Mouse (Mus musculus) kidney, embryonic 15.5 days (tissue): ENCODE measurements around the gene Aqp2. TPM values are rescaled to one million over a fixed set of nuclear protein-coding genes. Genes with fewer than 3 reads are reported as not detected.

Experiments used
- ATAC-seq: fragments of 200-750 bp; cut with Nextera tagmentation; replicated peaks from 2 replicates; pipeline ENCODE4 v1.8.0; 2017; ENCODE audit warnings: moderate TSS enrichment; ENCODE audit not compliant: low FRiP score
- H3K27ac ChIP-seq: fragments of 300-500 bp; sonication (generic); 2 replicates; pipeline ENCODE4 v1.5.1; 2015; ENCODE audit warnings: mild to moderate bottlenecking, inconsistent platforms
- H3K27me3 ChIP-seq: fragments of 300-500 bp; sonication (generic); 2 replicates; pipeline ENCODE4 v1.6.1; 2015; ENCODE audit warnings: inconsistent platforms
- H3K36me3 ChIP-seq: fragments of 300-500 bp; sonication (generic); 2 replicates; pipeline ENCODE4 v1.6.1; 2015; ENCODE audit warnings: inconsistent platforms
- H3K4me1 ChIP-seq: fragments of 300-500 bp; sonication (generic); 2 replicates; pipeline ENCODE4 v1.6.1; 2015; ENCODE audit warnings: inconsistent platforms
- H3K4me2 ChIP-seq: fragments of 300-500 bp; sonication (generic); 2 replicates; pipeline ENCODE4 v1.6.1; 2015; ENCODE audit warnings: moderate library complexity, mild to moderate bottlenecking, inconsistent platforms
- H3K4me3 ChIP-seq: fragments of 300-500 bp; sonication (generic); replicated peaks from 2 replicates; pipeline ENCODE4 v1.5.1; 2015; ENCODE audit warnings: mild to moderate bottlenecking, inconsistent platforms
- H3K9ac ChIP-seq: fragments of 300-500 bp; sonication (generic); 2 replicates; pipeline ENCODE4 v1.6.1; 2015; ENCODE audit warnings: mild to moderate bottlenecking, inconsistent platforms
- H3K9me3 ChIP-seq: fragments of 300-500 bp; sonication (generic); replicated peaks from 2 replicates; pipeline ENCODE4 v1.6.1; 2016; ENCODE audit warnings: inconsistent platforms
- WGBS: fragments of 180-500 bp; shearing (Covaris S2); methylation state at CpG from one replicate; pipeline ENCODE4 v1.1.7; 2015; ENCODE audit warnings: mixed read lengths; 5-methylcytosine and 5-hydroxymethylcytosine counted together
- polyA plus RNA-seq: library from polyadenylated mRNA; unstranded; fragments of >200 nt; fragmentation: Nextera tagmentation; extraction: Ambion mirVana; gene quantifications from 2 replicates; pipeline ENCODE4 v1.2.1, GENCODE M21; 2015

Gene Aqp2
- polyA plus RNA-seq, 1 experiment from 2014 or later = 42.5 TPM

DNA sequence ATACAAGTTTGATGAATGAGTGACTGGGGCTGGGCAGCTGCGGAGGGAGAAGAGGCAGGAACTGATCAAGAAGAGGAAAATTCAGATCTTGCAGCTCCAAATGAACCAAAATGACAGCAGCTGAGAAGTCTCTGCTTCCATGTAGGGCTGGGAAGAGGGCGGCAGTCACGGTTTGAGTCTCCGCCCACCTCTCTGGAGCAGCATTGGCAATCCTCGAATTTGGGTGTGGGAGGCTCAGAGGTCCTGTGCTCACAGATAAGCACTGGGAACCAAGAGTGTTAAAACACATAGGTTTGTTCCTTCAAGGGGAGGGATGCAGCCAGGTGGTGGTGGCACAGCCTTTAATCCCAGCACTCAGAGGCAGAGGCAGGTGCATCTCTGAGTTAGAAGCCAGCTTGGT lies 27.7 kb downstream of the Aqp2 start:
- H3K27me3 ChIP-seq = peaks cover 16% of the 10 kb centered on the region; the same call in 1 of the 2 replicates
- no peak for ATAC-seq
- no peaks in the 10 kb centered on the region for H3K36me3 ChIP-seq
- no peak overlapping the region for H3K4me2 ChIP-seq
- H3K4me3 ChIP-seq = no peak overlapping the region
- no peak overlapping the region for H3K9ac ChIP-seq
- peaks cover 48% of the 10 kb centered on the region for H3K4me1 ChIP-seq
- WGBS = 26% methylated on average over 5 of the region's 5 CpGs
- H3K9me3 ChIP-seq = no peaks in the 10 kb centered on the region
- no peak overlapping the region for H3K27ac ChIP-seq

DNA sequence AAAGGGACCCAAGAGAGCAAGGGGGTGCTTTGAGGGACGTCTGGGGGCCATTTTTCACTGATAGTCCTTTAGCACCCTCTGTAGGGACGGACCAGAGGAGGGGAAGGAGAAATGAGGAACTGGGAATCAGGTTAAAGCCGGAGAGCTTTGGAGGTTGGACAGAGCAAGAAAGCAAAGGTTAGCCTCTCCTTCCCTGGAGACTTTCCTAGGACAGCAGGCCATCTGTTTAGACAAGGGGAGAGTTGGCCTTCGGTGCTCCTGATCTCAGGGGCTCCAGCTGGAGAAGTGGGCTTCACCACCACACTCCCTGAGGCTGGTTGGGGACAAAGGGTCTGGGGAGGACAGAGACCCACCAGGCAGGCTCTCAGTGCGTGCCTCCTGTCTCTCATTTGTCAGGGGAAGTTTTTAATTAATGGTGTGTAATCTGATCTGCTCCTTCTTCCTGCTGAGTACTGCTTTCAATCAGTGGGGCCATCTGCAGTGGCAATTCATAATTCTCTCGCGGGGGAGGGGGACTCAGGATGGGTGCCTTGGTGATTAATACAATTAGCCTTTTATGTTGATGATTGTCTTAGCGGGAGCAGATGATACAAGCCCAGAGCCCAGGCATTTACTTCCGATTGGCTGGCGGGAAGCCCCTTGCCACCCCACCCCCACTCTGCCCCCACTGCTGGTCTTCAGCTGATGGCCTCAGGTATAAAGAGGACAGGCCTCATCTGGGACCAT lies 28.7 kb downstream of the Aqp2 start:
- H3K4me1 ChIP-seq = peaks cover 40% of the 10 kb centered on the region
- H3K27me3 ChIP-seq = peaks cover 11% of the 10 kb centered on the region; the same call in 1 of the 2 replicates
- WGBS = 13% methylated on average over 10 of the region's 10 CpGs
- no peak overlapping the region for H3K4me2 ChIP-seq
- H3K4me3 ChIP-seq = no peak overlapping the region
- H3K9me3 ChIP-seq = no peaks in the 10 kb centered on the region
- 0 out of 2 replicates have a peak overlapping the region, but pooled peaks have one; percentile 10 for H3K9ac ChIP-seq
- no peaks in the 10 kb centered on the region for H3K36me3 ChIP-seq
- H3K27ac ChIP-seq = no peak overlapping the region
- no peak for ATAC-seq

DNA sequence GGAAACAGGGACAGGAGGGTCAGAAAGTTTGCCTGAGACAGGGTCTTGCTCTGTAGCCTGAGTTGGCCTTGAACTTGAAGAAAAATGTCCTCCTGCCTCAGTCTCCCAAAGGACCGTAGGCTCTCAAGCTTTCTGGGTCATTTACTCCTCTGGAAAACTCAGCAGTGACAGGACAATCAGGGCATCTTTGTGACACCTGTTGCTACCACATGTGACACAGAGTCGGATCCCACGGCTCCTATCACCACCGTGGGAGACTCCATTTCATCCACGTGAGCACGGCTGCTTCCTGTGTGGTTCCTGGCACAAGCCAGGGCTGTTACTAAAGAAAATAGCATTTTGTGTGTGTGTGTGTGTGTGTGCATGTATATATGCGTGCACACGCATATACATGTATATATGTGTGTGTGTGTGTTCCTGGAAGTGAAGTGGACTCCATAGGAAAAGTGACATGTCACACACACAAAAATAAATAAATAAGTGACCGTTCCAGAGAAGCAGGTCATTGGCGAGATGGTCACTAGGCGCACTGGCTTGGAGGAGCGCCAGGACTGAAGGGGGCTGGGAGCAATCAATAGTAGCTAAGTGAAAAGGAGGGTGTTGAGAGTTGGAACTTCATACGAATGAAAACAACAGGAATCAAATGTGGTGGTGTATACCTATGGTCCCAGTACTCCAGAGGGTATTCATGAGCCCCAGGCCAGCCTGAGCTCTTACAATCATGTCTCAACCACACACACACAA lies 29.7 kb downstream of the Aqp2 start:
- Histone ChIP-seq H3K27ac (no peak overlapping the region), H3K36me3 (no peaks in the 10 kb centered on the region), H3K27me3 (peaks cover 4% of the 10 kb centered on the region; the same call in 1 of the 2 replicates), H3K4me1 (peaks cover 31% of the 10 kb centered on the region), H3K4me2 (no peak overlapping the region), H3K9ac (no peak overlapping the region), H3K9me3 (no peaks in the 10 kb centered on the region), H3K4me3 (no peak overlapping the region)
- 76% methylated on average over 13 of the region's 13 CpGs for WGBS
- no peak for ATAC-seq

DNA sequence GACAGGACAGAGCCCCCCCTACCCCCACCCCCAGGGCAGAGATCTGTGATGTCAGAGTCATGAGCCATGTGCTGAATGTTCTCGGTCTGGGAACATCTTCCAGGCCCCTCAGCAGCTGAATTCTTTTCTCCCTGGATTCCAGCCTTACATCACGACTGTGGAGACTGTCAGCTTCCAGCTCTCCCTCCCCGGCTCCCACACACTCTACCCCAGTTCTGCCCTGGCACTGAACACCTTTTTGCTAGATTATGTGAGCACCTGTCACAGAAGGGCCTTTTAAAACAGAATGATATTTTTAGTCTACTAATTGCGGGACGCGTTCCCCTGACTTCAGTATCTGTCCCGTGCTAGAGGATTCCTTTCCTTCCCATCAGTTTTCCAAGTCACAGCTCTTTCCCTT lies 32.7 kb downstream of the Aqp2 start:
- Histone ChIP-seq H3K4me2 (no peak overlapping the region), H3K27ac (no peak overlapping the region), H3K36me3 (no peaks in the 10 kb centered on the region), H3K9me3 (no peaks in the 10 kb centered on the region), H3K27me3 (peaks cover 13% of the 10 kb centered on the region; the same call in 1 of the 2 replicates), H3K9ac (no peak overlapping the region), H3K4me3 (no peak overlapping the region), H3K4me1 (peaks cover 39% of the 10 kb centered on the region)
- ATAC-seq = no peak
- 62% methylated on average over 7 of the region's 7 CpGs for WGBS

DNA sequence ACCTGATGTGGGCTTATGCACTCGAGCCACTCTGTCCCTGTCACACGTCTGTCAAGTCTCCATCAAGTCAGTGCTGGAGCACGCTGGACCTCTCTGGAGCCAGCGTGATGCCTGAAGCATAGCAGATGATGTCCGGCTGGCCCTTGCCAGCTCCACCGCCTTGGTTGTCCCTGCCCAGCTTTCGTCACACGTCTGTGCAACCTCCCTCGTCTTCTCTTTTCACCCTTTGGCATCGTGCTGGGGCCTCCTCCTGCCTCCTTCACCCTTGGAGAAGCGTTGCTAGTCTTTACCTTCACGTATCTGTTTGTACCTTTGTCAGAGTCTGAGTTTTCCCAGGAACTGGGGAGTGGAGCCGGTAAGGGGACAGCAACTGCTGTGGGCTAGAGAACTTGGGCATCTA lies 35.4 kb downstream of the Aqp2 start:
- Histone ChIP-seq H3K4me3 (no peak overlapping the region), H3K9ac (no peak overlapping the region), H3K27ac (no peak overlapping the region), H3K36me3 (no peaks in the 10 kb centered on the region), H3K4me2 (no peak overlapping the region), H3K4me1 (peaks cover 21% of the 10 kb centered on the region), H3K9me3 (no peaks in the 10 kb centered on the region), H3K27me3 (peaks cover 13% of the 10 kb centered on the region; the same call in 1 of the 2 replicates)
- WGBS = 77% methylated on average over 13 of the region's 13 CpGs
- no peak for ATAC-seq

DNA sequence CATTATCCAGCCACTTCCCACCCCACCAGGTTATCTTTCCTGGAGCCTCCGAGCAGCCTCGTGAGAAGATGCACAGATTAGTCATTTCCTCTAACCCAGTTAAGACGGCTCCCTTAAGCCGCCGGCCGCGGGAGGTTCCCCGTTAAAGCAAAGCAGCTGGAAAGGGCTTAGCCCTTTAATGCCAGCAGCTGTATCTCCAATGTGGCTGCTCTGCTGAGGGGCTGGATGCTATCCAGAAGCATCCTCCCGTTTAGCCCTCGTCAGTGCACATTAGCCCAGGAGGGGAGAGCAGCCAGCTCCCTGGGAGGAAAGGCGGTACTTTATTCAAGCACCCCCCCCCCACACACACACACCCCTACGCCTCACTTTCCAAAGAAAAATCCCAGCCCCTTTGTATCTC lies 35.9 kb downstream of the Aqp2 start:
- Histone ChIP-seq H3K27me3 (peaks cover 13% of the 10 kb centered on the region; the same call in 1 of the 2 replicates), H3K27ac (peak overlapping the region; percentile 13; the same call in 1 of the 2 replicates), H3K36me3 (peaks cover 3% of the 10 kb centered on the region; the same call in 1 of the 2 replicates), H3K9ac (no peak overlapping the region), H3K9me3 (no peaks in the 10 kb centered on the region), H3K4me3 (no peak overlapping the region), H3K4me1 (peaks cover 21% of the 10 kb centered on the region), H3K4me2 (peak overlapping the region; percentile 32)
- 8% methylated on average over 12 of the region's 12 CpGs for WGBS
- ATAC-seq = no peak

DNA sequence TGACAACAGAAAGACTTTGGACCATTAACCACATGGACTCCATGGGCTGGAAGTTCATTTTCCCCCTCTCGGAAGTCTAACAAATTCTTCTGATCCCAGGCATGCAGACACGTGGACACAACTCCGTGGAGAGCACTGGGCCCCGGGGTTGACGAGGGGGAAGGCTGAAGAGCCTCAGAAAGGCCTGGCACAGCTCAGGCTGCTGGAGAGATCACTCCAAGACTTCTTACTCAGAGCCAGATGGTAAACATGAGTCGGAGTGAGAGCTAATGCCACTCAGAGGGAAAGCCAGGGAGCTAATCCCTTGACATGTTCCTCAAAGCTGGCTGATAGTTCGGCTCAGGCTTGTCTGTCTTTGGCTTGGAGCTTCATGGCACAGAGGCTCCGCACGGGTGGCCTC lies 36.4 kb downstream of the Aqp2 start:
- peak overlapping the region; percentile 13; the same call in 1 of the 2 replicates for H3K27ac ChIP-seq
- no peak for ATAC-seq

DNA sequence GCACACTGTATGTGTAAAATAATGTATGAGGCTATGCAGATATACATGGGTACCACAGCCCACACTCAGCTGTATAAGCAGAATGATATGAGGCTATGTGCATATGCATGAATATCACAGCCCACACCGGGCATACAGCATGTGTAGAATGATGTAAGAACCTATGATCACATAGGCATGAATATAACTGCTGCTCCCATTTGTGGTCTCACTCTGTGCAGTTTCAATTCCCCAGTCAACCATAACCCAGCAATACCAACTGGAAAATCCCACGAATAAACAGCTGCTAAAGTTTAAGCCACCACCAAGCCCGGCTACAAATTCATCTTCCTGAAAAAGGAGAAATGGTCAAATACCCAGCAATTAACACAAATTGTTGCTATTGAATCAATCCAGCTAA lies 39.7 kb downstream of the Aqp2 start:
- Histone ChIP-seq H3K36me3 (peaks cover 38% of the 10 kb centered on the region), H3K9ac (no peak overlapping the region), H3K4me1 (peaks cover 15% of the 10 kb centered on the region), H3K9me3 (no peaks in the 10 kb centered on the region), H3K27ac (no peak overlapping the region), H3K27me3 (peaks cover 8% of the 10 kb centered on the region; the same call in 1 of the 2 replicates), H3K4me3 (no peak overlapping the region), H3K4me2 (no peak overlapping the region)
- WGBS = 89% methylated on average over 3 of the region's 3 CpGs
- no peak for ATAC-seq

More for the DNA sequence above, 36.4 kb downstream of the Aqp2 start:
- Histone ChIP-seq H3K27me3 (peaks cover 11% of the 10 kb centered on the region; the same call in 1 of the 2 replicates), H3K9ac (no peak overlapping the region), H3K4me1 (peaks cover 21% of the 10 kb centered on the region), H3K36me3 (peaks cover 8% of the 10 kb centered on the region), H3K4me2 (peak overlapping the region; percentile 32), H3K4me3 (no peak overlapping the region), H3K9me3 (no peaks in the 10 kb centered on the region)
- 39% methylated on average over 9 of the region's 9 CpGs for WGBS

DNA sequence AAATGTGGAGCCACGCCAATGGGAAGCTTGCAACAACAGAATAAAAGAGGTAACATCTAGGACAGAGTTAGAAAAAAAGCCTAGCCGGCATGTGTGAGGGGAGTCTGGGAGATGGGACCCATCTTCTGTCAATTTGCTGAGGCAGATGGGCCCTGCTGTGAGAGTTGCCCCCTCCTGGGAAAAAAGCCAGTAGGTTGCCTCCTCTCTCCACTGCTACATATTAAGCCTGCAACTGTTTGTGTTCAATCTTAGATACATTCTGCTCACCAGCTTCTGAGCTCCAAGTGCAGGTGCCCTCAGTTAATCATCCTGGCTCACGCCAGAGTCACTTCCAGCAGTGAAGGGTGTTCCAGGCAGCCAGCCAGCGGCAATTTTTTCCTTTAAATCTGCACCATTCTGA lies 41.0 kb downstream of the Aqp2 start:
- H3K4me1 ChIP-seq = peaks cover 7% of the 10 kb centered on the region
- H3K36me3 ChIP-seq = peaks cover 51% of the 10 kb centered on the region
- no peak overlapping the region for H3K9ac ChIP-seq
- WGBS = 75% methylated on average over 4 of the region's 4 CpGs
- H3K9me3 ChIP-seq = no peaks in the 10 kb centered on the region
- H3K27me3 ChIP-seq = no peaks in the 10 kb centered on the region
- no peak overlapping the region for H3K4me3 ChIP-seq
- no peak overlapping the region for H3K27ac ChIP-seq
- no peak overlapping the region for H3K4me2 ChIP-seq
- ATAC-seq = no peak

DNA sequence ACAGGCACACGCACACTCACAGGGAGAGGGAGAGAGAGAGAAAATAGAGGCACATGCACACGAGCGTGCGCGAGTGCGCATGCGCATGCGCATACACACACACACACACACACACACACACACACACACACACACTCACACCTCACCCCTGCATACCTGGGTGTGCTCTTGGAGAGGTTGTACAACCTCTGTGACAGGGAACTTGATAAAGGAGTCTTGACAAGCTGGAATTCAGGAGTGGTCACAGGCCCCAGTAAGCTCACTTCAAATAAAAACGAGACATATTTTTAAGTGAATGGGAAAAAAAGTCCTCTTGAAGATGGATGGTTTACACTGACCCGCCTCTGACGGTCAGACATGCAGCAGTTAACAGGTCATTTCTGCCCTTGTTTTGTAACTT lies 43.2 kb downstream of the Aqp2 start:
- Histone ChIP-seq H3K27me3 (no peaks in the 10 kb centered on the region), H3K4me3 (no peak overlapping the region), H3K36me3 (peaks cover 73% of the 10 kb centered on the region), H3K4me2 (no peak overlapping the region), H3K9ac (no peak overlapping the region), H3K9me3 (no peaks in the 10 kb centered on the region), H3K4me1 (no peaks in the 10 kb centered on the region), H3K27ac (no peak overlapping the region)
- ATAC-seq = no peak
- WGBS = 92% methylated on average over 11 of the region's 11 CpGs

DNA sequence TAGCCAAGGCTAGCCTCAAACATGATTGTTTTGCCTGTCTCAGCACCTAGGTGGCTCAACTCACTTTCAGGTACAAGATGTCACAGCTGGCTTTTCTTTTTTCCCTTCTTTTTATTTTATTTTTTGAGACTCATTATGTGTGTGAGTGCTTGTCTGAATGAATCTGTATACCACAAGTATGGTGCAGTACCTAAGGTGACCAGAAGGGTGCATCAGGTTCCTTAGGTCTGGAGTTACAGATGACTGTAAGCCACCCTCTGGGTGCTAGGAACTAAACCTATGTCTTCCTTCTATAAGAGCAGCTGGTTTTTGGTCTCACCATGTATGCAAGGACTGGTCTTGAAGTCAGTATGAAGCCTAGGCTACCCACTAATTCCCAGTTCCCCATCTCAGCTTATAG lies 52.8 kb downstream of the Aqp2 start:
- no peaks in the 10 kb centered on the region for H3K9me3 ChIP-seq
- no peak for ATAC-seq
- no peak overlapping the region for H3K9ac ChIP-seq
- H3K4me3 ChIP-seq = no peak overlapping the region
- no peaks in the 10 kb centered on the region for H3K27me3 ChIP-seq
- H3K36me3 ChIP-seq = peaks cover 98% of the 10 kb centered on the region
- H3K27ac ChIP-seq = no peak overlapping the region
- H3K4me2 ChIP-seq = no peak overlapping the region
- H3K4me1 ChIP-seq = no peaks in the 10 kb centered on the region
